Mouse (Mus musculus) ES-E14 (cell line): ENCODE measurements at regions not wholly inside any gene's neighbourhood (a gene's known extent, or its start where the extent isn't known, plus 50 kb on each side); places are given as distances from the start of the nearest gene placed in this dataset.

ENCODE experiments used
- HCFC1 ChIP-seq: IDR thresholded peaks from 2 replicates; pipeline ENCODE4 v1.6.1; 2012; ENCODE audit warnings: low read length, inconsistent platforms, borderline replicate concordance; ENCODE audit not compliant: insufficient read depth
- ZC3H11A ChIP-seq: IDR thresholded peaks from 2 replicates; pipeline ENCODE4 v1.6.1; 2012; ENCODE audit warnings: low read depth, mild to moderate bottlenecking, inconsistent platforms, low read length, borderline replicate concordance

GRCm38 (mm10) chr2:149768551-149768950, 60.5 kb upstream of the Syndig1 start:
- TF ChIP-seq HCFC1: no peak
- no peak for TF ChIP-seq ZC3H11A
